Mouse (Mus musculus) neural tube, embryonic 12.5 days (tissue): Measurements from ENCODE around the gene Mrpl38. TPM values are rescaled to one million over a fixed set of nuclear protein-coding genes. Genes with fewer than 3 reads are reported as not detected.

ENCODE experiments used
- ATAC-seq: fragments of 200-750 bp; cut with Nextera tagmentation; 2 replicates; pipeline ENCODE4 v1.8.0; 2017; ENCODE audit warnings: low read depth, mild to moderate bottlenecking, moderate TSS enrichment, moderate library complexity; ENCODE audit not compliant: low FRiP score
- H3K27ac ChIP-seq: fragments of 300-500 bp; sonication (generic); 2 replicates; pipeline ENCODE4 v1.5.1; 2016
- H3K27me3 ChIP-seq: fragments of 300-500 bp; sonication (generic); replicated peaks from 2 replicates; pipeline ENCODE4 v1.6.1; 2016; ENCODE audit warnings: mild to moderate bottlenecking
- H3K36me3 ChIP-seq: fragments of 300-500 bp; sonication (generic); 2 replicates; pipeline ENCODE4 v1.6.1; 2016; ENCODE audit warnings: mild to moderate bottlenecking
- H3K4me1 ChIP-seq: fragments of 300-500 bp; sonication (generic); 2 replicates; pipeline ENCODE4 v1.6.1; 2016
- H3K4me2 ChIP-seq: fragments of 300-500 bp; sonication (generic); replicated peaks from 2 replicates; pipeline ENCODE4 v1.6.1; 2016; ENCODE audit warnings: mild to moderate bottlenecking
- H3K4me3 ChIP-seq: fragments of 300-500 bp; sonication (generic); 2 replicates; pipeline ENCODE4 v1.5.1; 2016
- H3K9ac ChIP-seq: fragments of 300-500 bp; sonication (generic); 2 replicates; pipeline ENCODE4 v1.6.1; 2016; ENCODE audit warnings: mild to moderate bottlenecking
- H3K9me3 ChIP-seq: fragments of 300-500 bp; sonication (generic); 2 replicates; pipeline ENCODE4 v1.6.1; 2016; ENCODE audit warnings: mild to moderate bottlenecking
- WGBS: fragments of 180-500 bp; shearing (Covaris S2); methylation state at CpG from one replicate; pipeline ENCODE4 v1.1.7; 2016; 5-methylcytosine and 5-hydroxymethylcytosine counted together
- polyA plus RNA-seq: library from polyadenylated mRNA; unstranded; fragments of >200 nt; fragmentation: Nextera tagmentation; extraction: Ambion mirVana; gene quantifications from 2 replicates; pipeline ENCODE4 v1.2.1, GENCODE M21; 2016

Mrpl38 gene
- polyA plus RNA-seq, 1 experiment from 2014 or later = 83.7 TPM

- no peaks in the 10 kb centered on the region for H3K9me3 ChIP-seq
- H3K36me3 ChIP-seq = peaks cover 21% of the 10 kb centered on the region
- H3K4me1 ChIP-seq = peaks cover 28% of the 10 kb centered on the region
- no peak for ATAC-seq
- peak overlapping the region; percentile 73 for H3K4me3 ChIP-seq
- H3K27ac ChIP-seq = peak overlapping the region; percentile 75; the same call in 1 of the 2 replicates
- peak overlapping the region; percentile 66 for H3K4me2 ChIP-seq
- no peaks in the 10 kb centered on the region for H3K27me3 ChIP-seq
- H3K9ac ChIP-seq = peak overlapping the region; percentile 79
- 16% methylated on average over 6 of the region's 6 CpGs for WGBS
Observed at GRCm38 (mm10) chr11:116167232-116167631, 28.6 kb upstream of the Mrpl38 start.

DNA sequence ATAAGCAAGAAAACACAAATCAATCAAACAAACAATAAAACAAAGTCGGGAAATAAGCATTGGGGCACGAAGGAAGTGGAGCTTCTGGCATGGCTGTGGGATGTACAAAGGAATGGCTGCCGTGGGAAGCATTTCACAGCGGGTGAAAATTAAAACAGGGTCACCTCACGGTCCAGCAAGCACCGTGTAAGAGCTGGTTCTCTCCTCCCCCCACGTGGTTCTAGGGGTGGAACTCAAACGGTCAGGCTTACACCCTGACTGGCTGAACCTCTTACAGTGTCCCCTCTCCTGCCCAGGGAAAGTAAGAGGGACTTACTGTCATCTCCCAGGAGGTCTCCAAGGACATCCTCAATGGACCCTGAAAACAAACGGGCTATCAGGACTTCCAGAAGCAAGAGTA, 24.3 kb upstream of the Mrpl38 start:
- Histone ChIP-seq H3K36me3 (peaks cover 46% of the 10 kb centered on the region), H3K4me1 (peaks cover 31% of the 10 kb centered on the region), H3K9ac (no peak overlapping the region), H3K27ac (no peak overlapping the region), H3K27me3 (no peaks in the 10 kb centered on the region), H3K9me3 (no peaks in the 10 kb centered on the region), H3K4me2 (peak overlapping the region; percentile 23), H3K4me3 (no peak overlapping the region)
- no peak for ATAC-seq
- WGBS = 24% methylated on average over 9 of the region's 9 CpGs

DNA sequence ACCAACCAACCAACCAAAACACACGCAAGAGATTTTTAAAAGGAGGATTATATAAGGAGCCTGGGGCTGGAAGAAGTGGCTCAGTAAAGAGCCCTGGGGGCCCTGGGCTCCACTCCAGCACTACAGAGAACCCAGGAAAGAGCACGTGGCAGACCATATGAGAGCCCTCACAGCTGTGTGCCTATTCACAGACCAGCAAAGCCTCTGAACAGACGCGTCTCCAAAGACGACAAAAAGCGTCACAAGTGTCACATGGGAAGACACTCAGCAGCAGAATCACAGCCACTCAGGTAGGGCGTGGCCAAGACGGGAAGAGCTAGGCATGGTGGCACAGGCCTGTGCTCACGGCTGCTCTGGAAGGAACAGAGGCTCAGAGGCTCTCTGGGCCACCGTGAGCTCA, 23.5 kb upstream of the Mrpl38 start:
- no peaks in the 10 kb centered on the region for H3K27me3 ChIP-seq
- 70% methylated on average over 10 of the region's 10 CpGs for WGBS
- peak overlapping the region; percentile 29; the same call in 1 of the 2 replicates for H3K9ac ChIP-seq
- no peaks in the 10 kb centered on the region for H3K9me3 ChIP-seq
- H3K4me3 ChIP-seq = no peak overlapping the region
- H3K27ac ChIP-seq = no peak overlapping the region
- H3K36me3 ChIP-seq = peaks cover 55% of the 10 kb centered on the region
- H3K4me2 ChIP-seq = 0 out of 2 replicates have a peak overlapping the region, but pooled peaks have one; percentile 23
- ATAC-seq = no peak
- peaks cover 30% of the 10 kb centered on the region for H3K4me1 ChIP-seq

DNA sequence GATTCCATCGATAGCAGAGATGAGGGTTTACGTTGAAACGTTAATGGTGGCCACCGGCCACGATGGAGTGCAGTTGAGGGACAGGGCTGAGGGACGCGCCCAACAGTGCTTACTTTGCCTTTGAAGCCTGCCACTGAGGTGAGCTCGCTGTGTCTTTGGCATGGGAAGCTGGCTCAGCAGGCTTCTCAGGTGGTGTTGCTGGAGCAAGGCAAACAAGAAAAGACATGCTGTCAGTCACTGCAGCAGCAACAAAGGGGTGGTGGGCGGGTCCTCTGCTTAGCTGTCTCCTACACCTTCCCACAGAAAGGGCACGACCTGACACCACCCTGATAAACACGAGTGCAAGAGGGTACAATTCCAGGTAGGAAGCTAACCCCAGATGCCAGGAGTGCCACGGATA, 22.6 kb upstream of the Mrpl38 start:
- peaks cover 22% of the 10 kb centered on the region for H3K4me1 ChIP-seq
- H3K4me2 ChIP-seq = no peak overlapping the region
- no peaks in the 10 kb centered on the region for H3K27me3 ChIP-seq
- no peak overlapping the region for H3K9ac ChIP-seq
- no peaks in the 10 kb centered on the region for H3K9me3 ChIP-seq
- 64% methylated on average over 12 of the region's 12 CpGs for WGBS
- no peak for ATAC-seq
- no peak overlapping the region for H3K27ac ChIP-seq
- no peak overlapping the region for H3K4me3 ChIP-seq
- peaks cover 63% of the 10 kb centered on the region for H3K36me3 ChIP-seq

- Histone ChIP-seq H3K9ac (no peak overlapping the region), H3K4me3 (no peak overlapping the region), H3K36me3 (peaks cover 99% of the 10 kb centered on the region), H3K4me1 (no peaks in the 10 kb centered on the region), H3K27ac (no peak overlapping the region), H3K27me3 (no peaks in the 10 kb centered on the region), H3K9me3 (no peaks in the 10 kb centered on the region), H3K4me2 (no peak overlapping the region)
- ATAC-seq = no peak
- 94% methylated on average over 2 of the region's 2 CpGs for WGBS
Observed at GRCm38 (mm10) chr11:116150960-116151359, 12.3 kb upstream of the Mrpl38 start.

DNA sequence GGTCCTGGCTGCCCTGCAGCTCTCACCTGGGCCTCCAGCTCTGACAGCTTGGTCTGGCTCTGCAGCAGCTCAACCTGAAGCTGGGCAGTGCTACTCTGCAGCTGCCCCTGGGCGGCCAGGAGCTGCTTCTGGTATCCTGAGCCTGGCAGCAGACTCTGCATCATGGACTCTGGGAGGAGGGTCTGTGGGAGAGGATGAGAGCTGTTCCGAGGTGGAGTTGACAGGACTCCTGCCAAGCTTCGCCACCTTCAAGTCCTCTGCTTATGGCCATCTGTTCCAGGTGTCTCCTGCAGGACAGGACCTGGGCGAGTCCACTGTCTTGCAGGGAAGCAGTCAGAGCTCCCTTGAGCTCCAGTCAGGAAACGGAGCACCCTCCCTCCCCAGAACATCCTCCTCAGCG, 10.7 kb upstream of the Mrpl38 start:
- no peak overlapping the region for H3K27ac ChIP-seq
- peaks cover 99% of the 10 kb centered on the region for H3K36me3 ChIP-seq
- H3K4me3 ChIP-seq = no peak overlapping the region
- no peaks in the 10 kb centered on the region for H3K4me1 ChIP-seq
- H3K4me2 ChIP-seq = no peak overlapping the region
- H3K9ac ChIP-seq = no peak overlapping the region
- H3K27me3 ChIP-seq = no peaks in the 10 kb centered on the region
- 84% methylated on average over 6 of the region's 6 CpGs for WGBS
- H3K9me3 ChIP-seq = no peaks in the 10 kb centered on the region
- ATAC-seq = no peak

DNA sequence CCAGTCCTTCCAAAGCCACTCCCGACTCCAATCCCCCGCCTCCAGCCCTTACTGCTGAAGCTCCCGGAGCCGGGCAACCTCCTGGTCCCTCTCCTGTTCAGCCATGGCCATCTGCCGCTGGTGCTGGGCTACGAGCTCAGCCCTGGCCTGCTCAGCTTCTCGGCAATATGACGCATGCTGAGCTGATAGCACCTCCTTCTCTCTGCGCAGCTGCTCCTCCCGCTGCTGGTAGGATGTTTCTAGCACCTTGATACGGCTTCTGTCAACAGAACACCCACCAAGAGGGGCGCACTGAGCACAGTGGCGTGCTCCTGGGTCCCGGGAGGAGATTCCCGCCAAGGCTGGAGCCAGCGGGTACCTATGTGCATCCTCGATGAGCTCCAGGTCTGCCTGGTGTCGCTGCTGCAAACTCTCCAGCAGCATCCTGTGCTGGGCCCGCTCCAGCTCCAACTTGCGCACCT, 10.1 kb upstream of the Mrpl38 start:
- H3K4me2 ChIP-seq = no peak overlapping the region
- ATAC-seq = no peak
- H3K27me3 ChIP-seq = no peaks in the 10 kb centered on the region
- WGBS = 59% methylated on average over 20 of the region's 20 CpGs
- H3K36me3 ChIP-seq = peaks cover 99% of the 10 kb centered on the region
- no peaks in the 10 kb centered on the region for H3K4me1 ChIP-seq
- H3K9me3 ChIP-seq = no peaks in the 10 kb centered on the region
- H3K4me3 ChIP-seq = no peak overlapping the region
- no peak overlapping the region for H3K9ac ChIP-seq
- H3K27ac ChIP-seq = no peak overlapping the region

DNA sequence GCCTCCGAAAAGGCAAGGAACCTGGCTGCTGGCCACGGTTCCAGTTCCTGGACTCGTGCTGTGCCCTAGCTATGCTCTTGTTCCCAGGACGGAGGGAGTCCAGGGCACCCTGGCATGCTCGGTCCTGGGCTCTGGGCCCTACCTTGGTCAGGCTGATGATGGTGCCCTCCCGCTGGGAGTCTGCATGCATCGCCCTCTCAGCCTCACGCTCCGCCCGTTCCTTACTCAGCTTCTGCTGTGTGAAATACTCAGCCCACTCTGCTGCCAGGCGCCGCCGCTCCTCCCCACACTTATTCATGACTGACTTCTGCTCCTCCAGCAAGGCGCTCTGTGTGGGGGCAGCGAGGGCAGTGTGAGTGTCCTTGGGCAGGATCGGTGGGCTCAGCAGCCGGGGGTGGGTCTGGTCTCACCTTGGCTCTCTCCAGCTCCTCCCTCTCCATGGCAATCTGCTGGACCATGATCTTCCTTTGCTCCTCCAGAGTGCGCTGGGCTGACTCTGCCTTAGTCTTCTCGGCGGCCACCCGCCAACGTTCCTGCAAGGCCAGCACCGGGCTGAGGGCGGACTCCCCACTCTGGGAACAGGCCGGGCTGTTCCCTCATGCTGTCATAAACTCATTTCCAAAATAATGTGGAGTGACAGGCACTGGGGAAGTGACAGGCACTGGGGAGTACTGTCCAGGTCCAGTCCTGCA, 7.8 kb upstream of the Mrpl38 start:
- Histone ChIP-seq H3K4me2 (no peak overlapping the region), H3K4me1 (no peaks in the 10 kb centered on the region), H3K9me3 (no peaks in the 10 kb centered on the region), H3K9ac (no peak overlapping the region), H3K4me3 (no peak overlapping the region), H3K27me3 (no peaks in the 10 kb centered on the region), H3K27ac (no peak overlapping the region), H3K36me3 (peaks cover 99% of the 10 kb centered on the region)
- WGBS = 78% methylated on average over 25 of the region's 25 CpGs
- ATAC-seq = no peak

DNA sequence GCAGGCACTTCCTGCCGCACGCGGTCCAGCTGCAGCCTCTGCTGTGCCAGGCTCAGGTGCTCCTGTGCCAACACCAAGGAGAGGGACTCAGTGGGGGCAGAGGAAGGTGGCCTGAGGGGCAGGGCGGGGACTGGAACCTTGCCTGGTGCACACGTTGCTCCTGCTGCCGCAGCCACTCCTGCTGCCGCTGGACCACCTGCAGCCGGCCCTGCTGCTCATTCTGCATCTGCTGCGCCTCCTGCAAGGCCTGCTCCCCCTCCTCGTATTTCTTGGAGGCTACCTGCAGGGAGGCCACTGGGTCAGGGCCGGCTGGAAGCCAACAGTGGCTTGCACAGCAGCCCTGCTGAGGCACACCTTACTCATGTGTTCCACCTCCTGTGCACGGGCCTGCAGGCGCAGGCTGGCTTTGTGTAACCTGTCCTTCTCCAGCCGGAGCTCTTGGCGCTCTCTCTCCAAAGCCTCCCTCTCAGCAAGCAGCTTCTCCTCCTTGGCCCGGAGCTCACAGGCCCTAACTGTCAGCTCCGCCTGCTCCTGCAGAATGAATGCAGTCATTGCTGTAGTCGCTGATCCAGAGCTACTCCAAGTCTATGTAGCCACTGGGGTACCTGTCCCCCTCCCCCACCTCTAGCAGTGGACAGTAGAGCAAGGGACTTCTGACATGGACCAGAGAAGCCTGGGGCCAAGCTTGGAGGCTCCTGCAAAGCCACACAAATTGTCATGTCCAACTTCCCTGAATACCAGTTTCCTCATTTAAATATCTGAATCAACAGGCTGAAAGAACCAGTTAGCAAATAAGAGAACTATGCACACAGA, 7.0 kb upstream of the Mrpl38 start:
- H3K36me3 ChIP-seq = peaks cover 93% of the 10 kb centered on the region
- H3K27ac ChIP-seq = no peak overlapping the region
- H3K4me1 ChIP-seq = no peaks in the 10 kb centered on the region
- ATAC-seq = no peak
- no peak overlapping the region for H3K4me2 ChIP-seq
- H3K9me3 ChIP-seq = no peaks in the 10 kb centered on the region
- H3K4me3 ChIP-seq = no peak overlapping the region
- no peak overlapping the region for H3K9ac ChIP-seq
- 68% methylated on average over 18 of the region's 18 CpGs for WGBS
- H3K27me3 ChIP-seq = no peaks in the 10 kb centered on the region

DNA sequence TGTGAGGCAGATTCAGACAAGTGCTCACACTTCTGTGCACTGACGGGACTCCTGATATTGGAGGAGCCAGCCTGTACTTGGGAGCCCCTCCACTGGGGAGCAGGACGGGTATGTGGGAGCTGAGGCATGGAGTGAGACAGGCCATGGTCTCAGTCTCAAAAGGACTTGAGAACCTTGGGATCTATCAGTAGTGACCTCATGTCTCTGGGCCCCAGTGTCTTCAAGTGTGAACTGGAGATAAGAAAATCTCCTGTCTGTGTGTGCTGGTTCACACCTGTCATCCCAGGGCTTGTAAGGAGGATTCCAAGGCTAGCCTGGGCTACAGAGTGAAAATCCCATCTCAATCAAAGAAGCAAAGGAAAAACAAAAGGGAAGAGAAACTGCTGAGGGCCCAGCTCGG, 4.8 kb upstream of the Mrpl38 start:
- no peak overlapping the region for H3K4me3 ChIP-seq
- H3K36me3 ChIP-seq = peaks cover 72% of the 10 kb centered on the region
- H3K9me3 ChIP-seq = no peaks in the 10 kb centered on the region
- H3K9ac ChIP-seq = no peak overlapping the region
- H3K4me2 ChIP-seq = no peak overlapping the region
- no peak for ATAC-seq
- H3K27me3 ChIP-seq = no peaks in the 10 kb centered on the region
- WGBS = 91% methylated on average over 3 of the region's 3 CpGs
- no peaks in the 10 kb centered on the region for H3K4me1 ChIP-seq
- H3K27ac ChIP-seq = no peak overlapping the region

GRCm38 (mm10) chr11:116142211-116142991, 3.7 kb upstream of the Mrpl38 start:
- 68% methylated on average over 10 of the region's 10 CpGs for WGBS
- ATAC-seq = no peak
- Histone ChIP-seq H3K27me3 (no peaks in the 10 kb centered on the region), H3K4me1 (peaks cover 6% of the 10 kb centered on the region; the same call in 1 of the 2 replicates), H3K4me3 (no peak overlapping the region), H3K9me3 (no peaks in the 10 kb centered on the region), H3K4me2 (no peak overlapping the region), H3K9ac (no peak overlapping the region), H3K27ac (no peak overlapping the region), H3K36me3 (peaks cover 61% of the 10 kb centered on the region)

GRCm38 (mm10) chr11:116138096-116138467, 586 bp downstream of the Mrpl38 start:
- Histone ChIP-seq H3K4me1 (peaks cover 6% of the 10 kb centered on the region; the same call in 1 of the 2 replicates), H3K9ac (peak overlapping the region; percentile 86), H3K4me3 (peak overlapping the region; percentile 91), H3K36me3 (peaks cover 50% of the 10 kb centered on the region), H3K4me2 (peak overlapping the region; percentile 79), H3K27me3 (no peaks in the 10 kb centered on the region), H3K27ac (0 out of 2 replicates have a peak overlapping the region, but pooled peaks have one; percentile 50), H3K9me3 (no peaks in the 10 kb centered on the region)
- whole genome bisulfite sequencing = 2% methylated on average over 20 of the region's 20 CpGs
- ATAC-seq = 0 out of 2 replicates have a peak, but pooled peaks have one; percentile 18
